Mouse (Mus musculus) liver, embryonic 13.5 days (tissue): Measurements from ENCODE around the gene Cryaa. TPM values are rescaled to one million over a fixed set of nuclear protein-coding genes. Genes with fewer than 3 reads are reported as not detected.

Experiments
- ATAC-seq: fragments of 200-750 bp; cut with Nextera tagmentation; 2 replicates; pipeline ENCODE4 v1.8.0; 2017; ENCODE audit warnings: low read depth, mild to moderate bottlenecking, moderate number of reproducible peaks, moderate library complexity
- DNase-seq: peaks from one replicate; pipeline ENCODE4 v3.0.0; 2022
- H3K27ac ChIP-seq: fragments of 300-500 bp; sonication (generic); 2 replicates; pipeline ENCODE4 v1.5.1; 2015; ENCODE audit warnings: moderate library complexity, mild to moderate bottlenecking, inconsistent platforms
- H3K27me3 ChIP-seq: fragments of 300-500 bp; sonication (generic); 2 replicates; pipeline ENCODE4 v1.6.1; 2015; ENCODE audit warnings: mild to moderate bottlenecking, inconsistent platforms
- H3K36me3 ChIP-seq: fragments of 300-500 bp; sonication (generic); 2 replicates; pipeline ENCODE4 v1.6.1; 2015; ENCODE audit warnings: mild to moderate bottlenecking, inconsistent platforms
- H3K4me1 ChIP-seq: fragments of 300-500 bp; sonication (generic); replicated peaks from 2 replicates; pipeline ENCODE4 v1.6.1; 2015; ENCODE audit warnings: inconsistent platforms
- H3K4me2 ChIP-seq: fragments of 300-500 bp; sonication (generic); 2 replicates; pipeline ENCODE4 v1.6.1; 2015; ENCODE audit warnings: inconsistent platforms, mild to moderate bottlenecking, moderate library complexity
- H3K4me3 ChIP-seq: fragments of 300-500 bp; sonication (generic); replicated peaks from 2 replicates; pipeline ENCODE4 v1.5.1; 2015; ENCODE audit warnings: mild to moderate bottlenecking, inconsistent platforms
- H3K9ac ChIP-seq: fragments of 300-500 bp; sonication (generic); 2 replicates; pipeline ENCODE4 v1.6.1; 2015; ENCODE audit warnings: mild to moderate bottlenecking, inconsistent platforms
- H3K9me3 ChIP-seq: fragments of 300-500 bp; sonication (generic); replicated peaks from 2 replicates; pipeline ENCODE4 v1.6.1; 2016; ENCODE audit warnings: inconsistent platforms
- WGBS: fragments of 180-500 bp; shearing (Covaris S2); methylation state at CpG from one replicate; pipeline ENCODE4 v1.1.7; 2015; ENCODE audit not compliant: insufficient replicate concordance; 5-methylcytosine and 5-hydroxymethylcytosine counted together
- polyA plus RNA-seq: library from polyadenylated mRNA; unstranded; fragments of >200 nt; fragmentation: Nextera tagmentation; extraction: Ambion mirVana; gene quantifications from 2 replicates; pipeline ENCODE4 v1.2.1, GENCODE M21; 2015

Gene Cryaa
- polyA plus RNA-seq, 1 experiment from 2014 or later, result not detected

DNA sequence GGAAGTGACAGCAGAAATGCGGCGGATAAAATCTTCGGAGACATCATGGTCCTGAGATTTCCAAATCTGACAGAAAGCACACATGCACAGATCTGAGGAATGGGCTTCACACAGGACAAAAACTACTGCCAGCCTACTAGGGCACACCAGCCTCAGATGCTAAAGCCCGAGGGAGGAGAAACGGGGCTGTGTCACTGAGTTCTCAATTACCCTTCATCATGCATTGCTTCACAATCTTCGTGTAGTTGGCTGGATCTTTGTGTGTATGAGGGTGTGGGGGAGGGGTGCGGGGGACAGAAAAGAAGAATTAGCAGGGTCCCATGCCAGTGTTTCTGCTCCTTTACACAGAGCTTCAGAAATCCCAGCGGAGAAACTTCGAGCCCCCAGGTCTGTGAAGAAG lies 36.1 kb downstream of the Cryaa start:
- ATAC-seq (no peak), DNase-seq (no peak)
- Histone ChIP-seq H3K27ac (no peak overlapping the region), H3K9me3 (no peaks in the 10 kb centered on the region), H3K4me2 (no peak overlapping the region), H3K36me3 (no peaks in the 10 kb centered on the region), H3K4me3 (no peak overlapping the region), H3K27me3 (no peaks in the 10 kb centered on the region), H3K4me1 (no peaks in the 10 kb centered on the region), H3K9ac (no peak overlapping the region)
- WGBS, result 72% methylated on average over 9 of the region's 9 CpGs

DNA sequence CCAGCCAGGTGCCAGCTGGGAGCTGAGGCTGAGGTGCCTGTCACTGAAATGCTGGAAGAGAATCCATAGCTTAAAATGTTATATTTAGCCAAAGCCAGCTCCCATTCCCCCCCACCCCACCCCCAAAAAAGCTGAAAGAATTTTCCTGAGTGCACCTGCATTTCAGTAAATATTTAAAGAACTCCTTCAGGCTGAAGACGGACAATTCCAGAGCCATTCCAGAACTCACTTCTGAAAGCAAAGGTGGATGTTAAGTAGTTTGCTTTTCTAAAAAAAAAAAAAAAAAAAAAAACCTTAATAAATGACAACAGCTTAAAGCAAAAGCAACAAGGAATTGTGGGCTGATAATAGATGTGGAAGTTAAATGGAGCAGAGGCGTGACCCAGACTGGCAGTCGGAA lies 36.5 kb downstream of the Cryaa start:
- Histone ChIP-seq H3K4me2 (no peak overlapping the region), H3K36me3 (no peaks in the 10 kb centered on the region), H3K9me3 (no peaks in the 10 kb centered on the region), H3K9ac (no peak overlapping the region), H3K4me1 (no peaks in the 10 kb centered on the region), H3K27ac (no peak overlapping the region), H3K4me3 (no peak overlapping the region), H3K27me3 (no peaks in the 10 kb centered on the region)
- DNase-seq (no peak), ATAC-seq (no peak)
- 65% methylated on average over 3 of the region's 3 CpGs for WGBS

DNA sequence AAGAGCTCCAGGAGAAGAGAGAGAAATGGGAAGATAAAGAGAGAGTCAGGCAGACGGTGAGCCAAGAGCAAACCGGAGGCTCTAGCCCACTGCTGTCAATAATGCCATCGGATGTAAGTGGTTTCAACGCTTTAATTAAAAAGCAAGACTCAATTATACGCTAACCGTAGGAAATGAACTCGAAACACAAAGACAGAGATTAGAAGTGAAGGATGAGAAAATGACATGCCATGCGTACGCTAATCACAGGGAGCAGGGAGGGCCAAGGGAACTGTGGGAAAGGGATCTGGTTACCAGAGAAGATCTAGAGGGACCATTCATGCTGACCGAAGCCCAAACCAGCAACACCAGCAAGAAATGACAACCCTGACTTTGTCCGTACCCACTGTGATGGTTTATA lies 37.4 kb downstream of the Cryaa start:
- Histone ChIP-seq H3K9ac (no peak overlapping the region), H3K4me1 (no peaks in the 10 kb centered on the region), H3K9me3 (no peaks in the 10 kb centered on the region), H3K4me2 (no peak overlapping the region), H3K4me3 (no peak overlapping the region), H3K27ac (no peak overlapping the region), H3K36me3 (no peaks in the 10 kb centered on the region), H3K27me3 (no peaks in the 10 kb centered on the region)
- DNase-seq (no peak), ATAC-seq (no peak)
- 76% methylated on average over 11 of the region's 11 CpGs for WGBS

DNA sequence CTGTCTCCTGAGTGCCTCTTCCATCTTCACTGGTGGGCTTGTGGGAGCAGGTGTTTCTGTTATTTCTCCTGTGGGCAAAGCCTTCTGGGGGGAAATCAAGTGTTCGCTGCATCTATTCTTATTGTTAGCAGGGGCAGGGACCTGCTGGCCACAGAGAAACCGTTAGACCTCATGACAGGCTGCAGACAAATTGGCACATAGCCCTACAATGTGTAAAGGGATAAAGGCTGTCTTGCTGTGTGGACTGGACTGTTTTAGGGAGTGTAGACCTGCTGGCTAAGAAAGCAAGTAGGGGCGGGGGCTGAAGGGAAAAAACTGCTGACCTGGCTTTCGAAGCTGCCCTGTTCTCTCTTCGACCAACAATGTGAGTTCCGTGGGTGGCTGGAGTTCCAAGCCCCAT lies 44.0 kb downstream of the Cryaa start:
- WGBS, result 67% methylated on average over 6 of the region's 6 CpGs
- DNase-seq, result no peak
- Histone ChIP-seq H3K4me1 (no peaks in the 10 kb centered on the region), H3K4me2 (no peak overlapping the region), H3K27me3 (no peaks in the 10 kb centered on the region), H3K36me3 (no peaks in the 10 kb centered on the region), H3K9ac (no peak overlapping the region), H3K9me3 (no peaks in the 10 kb centered on the region), H3K4me3 (no peak overlapping the region), H3K27ac (no peak overlapping the region)
- no peak for ATAC-seq

DNA sequence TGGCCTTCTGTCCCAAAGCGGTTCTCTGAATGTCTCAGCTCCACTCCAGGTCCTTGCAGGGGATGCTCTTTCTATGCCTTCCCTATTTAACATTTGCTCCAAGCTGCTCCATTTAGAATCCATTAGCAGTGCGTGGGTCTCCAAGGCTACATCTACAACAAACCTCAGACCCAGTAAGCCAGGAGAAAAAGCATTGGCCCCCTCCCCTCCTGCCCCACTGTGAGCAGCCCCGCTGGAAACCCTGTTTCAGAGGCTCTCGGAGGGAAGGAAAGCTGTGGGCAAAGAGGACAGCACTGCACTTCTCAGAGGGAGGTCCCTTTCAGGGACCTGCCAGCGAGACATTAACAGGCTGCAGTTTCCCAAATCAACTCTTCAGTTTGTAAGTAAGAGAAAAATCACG lies 47.8 kb downstream of the Cryaa start:
- Histone ChIP-seq H3K36me3 (no peaks in the 10 kb centered on the region), H3K9me3 (no peaks in the 10 kb centered on the region), H3K4me3 (no peak overlapping the region), H3K4me2 (no peak overlapping the region), H3K4me1 (no peaks in the 10 kb centered on the region), H3K9ac (no peak overlapping the region), H3K27me3 (no peaks in the 10 kb centered on the region), H3K27ac (no peak overlapping the region)
- WGBS, result 35% methylated on average over 6 of the region's 6 CpGs
- no peak for DNase-seq
- no peak for ATAC-seq

DNA sequence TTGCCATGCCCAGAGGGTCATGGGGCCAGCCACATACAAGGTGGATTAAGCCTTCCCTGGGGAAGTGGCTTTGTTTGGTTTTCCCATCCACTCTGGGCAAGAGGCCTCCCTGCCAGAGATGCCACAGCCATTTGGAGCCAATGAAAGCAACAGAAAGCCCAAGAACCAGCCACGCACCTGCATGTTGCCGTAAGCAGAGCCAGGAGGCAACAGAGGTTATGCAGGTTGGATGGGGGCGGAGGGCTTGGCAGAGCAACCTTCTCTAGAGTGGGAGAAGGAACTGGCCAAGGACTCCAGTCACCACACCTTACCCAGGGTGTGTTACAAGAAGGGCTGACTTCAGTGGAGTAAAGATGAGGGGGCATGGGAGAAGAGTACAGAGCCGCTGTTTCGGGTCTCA lies 48.6 kb downstream of the Cryaa start:
- no peak overlapping the region for H3K9ac ChIP-seq
- DNase-seq (no peak), ATAC-seq (no peak)
- H3K4me3 ChIP-seq, result no peak overlapping the region
- H3K36me3 ChIP-seq, result no peaks in the 10 kb centered on the region
- no peaks in the 10 kb centered on the region for H3K27me3 ChIP-seq
- H3K4me1 ChIP-seq, result no peaks in the 10 kb centered on the region
- no peak overlapping the region for H3K4me2 ChIP-seq
- no peaks in the 10 kb centered on the region for H3K9me3 ChIP-seq
- no peak overlapping the region for H3K27ac ChIP-seq
- 79% methylated on average over 5 of the region's 5 CpGs for WGBS

DNA sequence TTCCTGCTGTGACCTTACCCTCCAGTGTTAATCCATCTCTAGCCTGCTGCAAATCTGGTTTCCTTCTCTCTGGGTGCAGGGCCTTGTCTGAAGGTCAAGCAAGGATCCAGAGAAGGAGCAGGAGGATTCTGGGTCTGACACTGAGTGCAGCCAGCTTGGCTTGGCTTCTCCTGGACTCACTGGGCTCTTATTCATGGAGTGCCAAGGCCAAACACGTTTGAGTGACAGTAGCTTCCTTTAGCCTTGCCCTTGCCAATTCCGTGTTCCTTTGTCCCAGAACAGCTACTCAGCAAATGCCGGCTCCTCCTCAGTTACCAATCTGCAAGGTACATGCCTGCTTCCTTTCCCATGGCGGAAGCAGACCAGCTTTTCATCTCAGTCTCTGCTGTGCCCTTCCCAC lies 49.6 kb downstream of the Cryaa start:
- no peaks in the 10 kb centered on the region for H3K9me3 ChIP-seq
- H3K36me3 ChIP-seq, result no peaks in the 10 kb centered on the region
- 49% methylated on average over 4 of the region's 4 CpGs for WGBS
- H3K27me3 ChIP-seq, result no peaks in the 10 kb centered on the region
- no peak overlapping the region for H3K4me2 ChIP-seq
- no peak for DNase-seq
- H3K9ac ChIP-seq, result no peak overlapping the region
- H3K4me3 ChIP-seq, result no peak overlapping the region
- no peaks in the 10 kb centered on the region for H3K4me1 ChIP-seq
- no peak for ATAC-seq
- H3K27ac ChIP-seq, result no peak overlapping the region

DNA sequence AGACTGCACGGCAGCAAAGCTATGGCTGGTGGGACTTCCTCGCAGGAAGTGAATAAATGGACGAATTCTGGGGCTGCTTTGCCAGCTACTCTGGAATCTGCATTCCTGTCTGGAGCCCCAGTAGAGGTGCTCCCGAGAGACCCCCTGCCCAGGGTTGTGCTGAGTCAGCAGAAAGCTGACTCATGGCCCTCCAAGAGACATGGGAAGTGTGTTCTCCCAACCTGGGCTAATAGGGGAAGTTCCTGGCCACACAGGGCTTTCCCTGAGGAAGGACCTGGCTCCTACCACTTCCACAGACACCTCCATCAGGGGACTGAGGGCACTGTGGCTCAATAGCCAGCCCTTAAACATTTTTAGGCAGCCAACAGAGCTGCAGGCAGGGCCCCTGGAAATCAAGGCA lies 50.4 kb downstream of the Cryaa start:
- Histone ChIP-seq H3K27ac (no peak overlapping the region), H3K9me3 (no peaks in the 10 kb centered on the region)

DNA sequence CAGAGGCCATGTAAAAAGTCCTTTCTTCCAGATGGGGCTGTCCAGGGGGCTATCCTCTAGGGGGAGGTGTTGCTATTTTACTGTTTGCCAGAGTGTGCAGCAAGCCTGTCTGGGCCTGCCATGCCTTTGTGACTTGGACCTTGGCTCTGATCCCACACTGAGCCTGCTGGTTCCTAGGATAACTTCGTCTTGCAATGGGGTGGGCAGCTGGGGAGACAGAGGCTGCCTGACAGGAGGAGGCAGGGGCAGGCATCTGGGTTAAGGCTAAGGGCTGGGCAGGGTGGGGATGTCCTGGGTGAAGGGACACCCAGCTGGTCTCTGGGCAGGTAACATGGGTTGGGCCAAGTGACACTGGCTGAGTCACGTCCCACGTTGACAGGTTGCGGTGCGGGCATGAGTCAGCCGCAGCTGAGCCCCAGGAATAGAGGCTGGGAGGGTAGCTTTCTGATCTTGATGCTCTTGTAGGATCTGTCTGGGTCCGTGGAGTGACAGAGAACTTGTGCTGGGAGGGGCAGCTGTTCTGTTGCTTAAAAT lies 51.4 kb downstream of the Cryaa start:
- Histone ChIP-seq H3K36me3 (no peaks in the 10 kb centered on the region), H3K9me3 (no peaks in the 10 kb centered on the region), H3K9ac (no peak overlapping the region), H3K4me1 (no peaks in the 10 kb centered on the region), H3K27ac (no peak overlapping the region), H3K27me3 (no peaks in the 10 kb centered on the region), H3K4me2 (no peak overlapping the region), H3K4me3 (no peak overlapping the region)
- no peak for DNase-seq
- no peak for ATAC-seq
- 68% methylated on average over 7 of the region's 7 CpGs for WGBS

More for the DNA sequence above, 50.4 kb downstream of the Cryaa start:
- WGBS, result 28% methylated on average over 4 of the region's 4 CpGs
- Histone ChIP-seq H3K36me3 (no peaks in the 10 kb centered on the region), H3K27me3 (no peaks in the 10 kb centered on the region), H3K4me3 (no peak overlapping the region), H3K9ac (no peak overlapping the region), H3K4me1 (no peaks in the 10 kb centered on the region), H3K4me2 (no peak overlapping the region)
- DNase-seq, result no peak
- ATAC-seq, result no peak

DNA sequence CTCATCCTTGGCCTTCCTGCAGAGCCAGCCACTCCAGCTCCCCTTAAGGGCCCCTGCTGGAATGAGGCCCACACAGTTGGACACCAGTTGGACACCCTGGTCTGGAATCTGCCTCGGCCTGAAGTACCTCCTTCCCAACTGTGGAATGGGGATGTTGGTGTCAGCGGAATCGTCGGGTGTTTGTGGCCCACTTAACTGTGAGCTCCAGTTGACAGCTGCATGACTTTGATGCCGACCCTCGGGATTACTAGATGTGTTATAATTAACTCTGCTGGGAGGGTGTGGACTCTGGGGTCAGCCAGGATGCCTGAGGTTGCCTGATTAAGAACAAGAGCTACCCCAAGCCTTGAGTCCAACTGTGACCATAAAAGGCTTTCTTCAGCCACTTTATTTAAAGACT lies 53.4 kb downstream of the Cryaa start:
- no peaks in the 10 kb centered on the region for H3K27me3 ChIP-seq
- no peak overlapping the region for H3K4me2 ChIP-seq
- no peak overlapping the region for H3K27ac ChIP-seq
- no peak for DNase-seq
- H3K4me3 ChIP-seq, result no peak overlapping the region
- H3K9me3 ChIP-seq, result no peaks in the 10 kb centered on the region
- ATAC-seq, result no peak
- 48% methylated on average over 6 of the region's 6 CpGs for WGBS
- no peaks in the 10 kb centered on the region for H3K4me1 ChIP-seq
- no peaks in the 10 kb centered on the region for H3K36me3 ChIP-seq
- no peak overlapping the region for H3K9ac ChIP-seq
